In the genomic region with DNA sequence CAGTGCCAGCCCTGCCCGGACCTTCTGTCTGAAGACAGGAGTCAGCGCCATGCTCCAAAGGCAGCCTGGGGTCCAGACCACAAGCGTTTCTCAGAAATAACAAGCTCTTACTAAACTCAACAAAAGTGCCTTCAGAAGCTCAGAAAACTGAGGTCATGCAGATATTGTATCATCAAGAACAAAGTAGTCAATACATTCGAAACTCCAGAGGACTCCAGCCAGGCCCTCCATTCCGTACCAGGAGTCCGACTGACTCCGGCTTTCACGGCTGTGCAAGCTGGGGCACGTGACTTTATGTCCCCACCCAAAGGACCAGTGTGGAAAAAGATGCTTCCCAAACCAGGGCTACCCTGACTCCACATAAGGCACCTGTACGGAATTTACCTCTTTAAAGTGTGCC, we compare ENCODE assay signal across 13 mouse cellular contexts.
"Had no signal": no experiment of that assay in that cellular context is flagged by ENCODE, and none has a peak within 500 bp of the region (broad histone marks: within the 10 kb centered on the region; RNA-seq: fewer than 3 reads in every experiment).

No protein-coding gene starts in this region.

- H3K36me3 ChIP-seq: liver, embryonic 15.5 days; neural tube, embryonic 15.5 days had no signal

- H3K9me3 ChIP-seq: limb, embryonic 10.5 days; liver, embryonic 15.5 days; midbrain, embryonic 10.5 days; neural tube, embryonic 15.5 days had no signal

- H3K27me3 ChIP-seq: liver, embryonic 15.5 days; neural tube, embryonic 15.5 days had no signal

- DNase-seq: kidney, adult 8-10 months; lung, adult 2 months; lung, postnatal 36 days; midbrain, embryonic 14.5 days; right cerebral cortex, adult 18-20 months; right cerebral cortex, postnatal 25 days; thymus, adult 18-20 months; thymus, postnatal 14 days had no signal

- H3K4me3 ChIP-seq: limb, embryonic 10.5 days; liver, embryonic 15.5 days; midbrain, embryonic 10.5 days; myocyte; neural tube, embryonic 15.5 days had no signal
